Mouse (Mus musculus) stomach, embryonic 16.5 days (tissue): ENCODE measurements around the gene Esyt1. TPM values are rescaled to one million over a fixed set of nuclear protein-coding genes. Genes with fewer than 3 reads are reported as not detected.
A peak's percentile ranks its signal among the peaks of the same experiment; 100 is the strongest.
"Not testable (repeated sequence)": the region's sequence is repeated elsewhere in the genome, so short reads cannot be mapped to it uniquely, and the experiment has no call there.

Experiments used
- ATAC-seq: fragments of 200-750 bp; cut with Nextera tagmentation; 2 replicates; pipeline ENCODE4 v1.8.0; 2017; ENCODE audit warnings: moderate number of reproducible peaks, moderate TSS enrichment; ENCODE audit not compliant: insufficient read depth, low FRiP score
- H3K27ac ChIP-seq: fragments of 300-500 bp; sonication (generic); 2 replicates; pipeline ENCODE4 v1.5.1; 2014; ENCODE audit warnings: low read length
- H3K27me3 ChIP-seq: fragments of 300-500 bp; sonication (generic); 2 replicates; pipeline ENCODE4 v1.6.1; 2014; ENCODE audit warnings: low read length, control low read depth, mixed read lengths; ENCODE audit not compliant: control insufficient read depth, insufficient read depth
- H3K36me3 ChIP-seq: fragments of 300-500 bp; sonication (generic); 2 replicates; pipeline ENCODE4 v1.6.1; 2014; ENCODE audit warnings: low read length; ENCODE audit not compliant: control insufficient read depth, insufficient read depth
- H3K4me1 ChIP-seq: fragments of 300-500 bp; sonication (generic); 2 replicates; pipeline ENCODE4 v1.6.1; 2014; ENCODE audit warnings: low read length, control low read depth, mixed read lengths; ENCODE audit not compliant: control insufficient read depth, insufficient read depth
- H3K4me2 ChIP-seq: fragments of 300-500 bp; sonication (generic); 2 replicates; pipeline ENCODE4 v1.6.1; 2014; ENCODE audit warnings: low read depth, low read length, mixed read lengths
- H3K4me3 ChIP-seq: fragments of 300-500 bp; sonication (generic); replicated peaks from 2 replicates; pipeline ENCODE4 v1.5.1; 2014; ENCODE audit warnings: mild to moderate bottlenecking, low read length
- H3K9ac ChIP-seq: fragments of 300-500 bp; sonication (generic); 2 replicates; pipeline ENCODE4 v1.6.1; 2014; ENCODE audit warnings: low read length
- H3K9me3 ChIP-seq: fragments of 300-500 bp; sonication (generic); replicated peaks from 2 replicates; pipeline ENCODE4 v1.6.1; 2016; ENCODE audit warnings: low read length, control low read depth; ENCODE audit not compliant: control insufficient read depth
- WGBS: fragments of 180-500 bp; shearing (Covaris S2); extraction: QIAGEN DNeasy Blood & Tissue Kit; methylation state at CpG from one replicate; pipeline ENCODE4 v1.1.7; 2014; 5-methylcytosine and 5-hydroxymethylcytosine counted together
- polyA plus RNA-seq: library from polyadenylated mRNA; unstranded; fragments of >200 nt; fragmentation: Nextera tagmentation; extraction: Ambion mirVana; gene quantifications from 2 replicates; pipeline ENCODE4 v1.2.1, GENCODE M21; 2015

Esyt1 gene
- 32.9 TPM in 2 replicates for polyA plus RNA-seq

GRCm38 (mm10) chr10:128525671-128526308, at the start of gene Esyt1:
Esyt1 (minus strand) TSS chr10:128525871.
- under 1% methylated on average over 37 of the region's 37 CpGs for WGBS
- Histone ChIP-seq H3K36me3 (no peaks in the 10 kb centered on the region), H3K27me3 (no peaks in the 10 kb centered on the region), H3K4me2 (peak within 1 kb of the TSS; percentile 95), H3K9ac (peak within 1 kb of the TSS; percentile 93), H3K27ac (peak within 1 kb of the TSS; percentile 91), H3K4me1 (peaks cover 15% of the 10 kb centered on the region), H3K4me3 (peak within 1 kb of the TSS; percentile 84), H3K9me3 (no peaks in the 10 kb centered on the region)
- ATAC-seq: peak; percentile 98

GRCm38 (mm10) chr10:128575063-128575462, 49.4 kb upstream of the Esyt1 start:
- Histone ChIP-seq H3K9me3 (no peaks in the 10 kb centered on the region), H3K36me3 (0 out of 2 replicates have a peak, but pooled peaks cover 3% of the 10 kb centered on the region), H3K27ac (no peak overlapping the region), H3K27me3 (no peaks in the 10 kb centered on the region), H3K4me2 (no peak overlapping the region), H3K9ac (no peak overlapping the region), H3K4me1 (no peaks in the 10 kb centered on the region), H3K4me3 (no peak overlapping the region)
- ATAC-seq: no peak
- 91% methylated on average over 2 of the region's 2 CpGs for WGBS

- H3K9ac ChIP-seq: peak within 1 kb of the TSS; percentile 91
- peak; percentile 99 for ATAC-seq
- WGBS: under 1% methylated on average over 58 of the region's 58 CpGs
- H3K27ac ChIP-seq: peak within 1 kb of the TSS; percentile 94
- H3K27me3 ChIP-seq: no peaks in the 10 kb centered on the region
- H3K9me3 ChIP-seq: no peaks in the 10 kb centered on the region
- peak within 1 kb of the TSS; percentile 80 for H3K4me2 ChIP-seq
- peak within 1 kb of the TSS; percentile 82 for H3K4me3 ChIP-seq
- H3K4me1 ChIP-seq: peaks cover 11% of the 10 kb centered on the region; the same call in 1 of the 2 replicates
- peaks cover 9% of the 10 kb centered on the region; the same call in 1 of the 2 replicates for H3K36me3 ChIP-seq
Measured at GRCm38 (mm10) chr10:128565788-128566531, 40.3 kb upstream of the Esyt1 start, which contains the start of gene Pa2g4. Pa2g4 (minus strand) TSS chr10:128565987.

- H3K36me3 ChIP-seq: peaks cover 12% of the 10 kb centered on the region; the same call in 1 of the 2 replicates
- no peaks in the 10 kb centered on the region for H3K27me3 ChIP-seq
- ATAC-seq: 0 out of 2 replicates have a peak, but pooled peaks have one; percentile 3
- peak overlapping the region; percentile 80 for H3K4me2 ChIP-seq
- H3K4me1 ChIP-seq: peaks cover 11% of the 10 kb centered on the region; the same call in 1 of the 2 replicates
- under 1% methylated on average over 45 of the region's 46 CpGs for WGBS
- H3K9ac ChIP-seq: peak overlapping the region; percentile 91
- H3K4me3 ChIP-seq: peak overlapping the region; percentile 82
- H3K9me3 ChIP-seq: no peaks in the 10 kb centered on the region
- peak overlapping the region; percentile 91 for H3K27ac ChIP-seq
Measured at GRCm38 (mm10) chr10:128565206-128565787, 39.6 kb upstream of the Esyt1 start.

- peak overlapping the region; percentile 54 for H3K9ac ChIP-seq
- H3K4me2 ChIP-seq: peak overlapping the region; percentile 80; the same call in 1 of the 2 replicates
- no peaks in the 10 kb centered on the region for H3K9me3 ChIP-seq
- no peaks in the 10 kb centered on the region for H3K27me3 ChIP-seq
- H3K4me1 ChIP-seq: peaks cover 11% of the 10 kb centered on the region; the same call in 1 of the 2 replicates
- peak overlapping the region; percentile 5 for H3K4me3 ChIP-seq
- WGBS: 77% methylated on average over 6 of the region's 6 CpGs
- peaks cover 28% of the 10 kb centered on the region; the same call in 1 of the 2 replicates for H3K36me3 ChIP-seq
- ATAC-seq: no peak
- H3K27ac ChIP-seq: no peak overlapping the region
Measured at GRCm38 (mm10) chr10:128563544-128563943, 37.9 kb upstream of the Esyt1 start.

- H3K27me3 ChIP-seq: no peaks in the 10 kb centered on the region
- H3K4me1 ChIP-seq: no peaks in the 10 kb centered on the region
- WGBS: 87% methylated on average over 6 of the region's 6 CpGs
- H3K9me3 ChIP-seq: no peaks in the 10 kb centered on the region
- H3K9ac ChIP-seq: no peak overlapping the region
- H3K36me3 ChIP-seq: peaks cover 38% of the 10 kb centered on the region
- no peak overlapping the region for H3K4me3 ChIP-seq
- H3K27ac ChIP-seq: no peak overlapping the region
- H3K4me2 ChIP-seq: no peak overlapping the region
- no peak for ATAC-seq
Measured at GRCm38 (mm10) chr10:128556963-128557362, 31.3 kb upstream of the Esyt1 start.

- no peak for ATAC-seq
- Histone ChIP-seq H3K36me3 (peaks cover 34% of the 10 kb centered on the region), H3K27ac (no peak overlapping the region), H3K4me1 (no peaks in the 10 kb centered on the region), H3K9ac (no peak overlapping the region), H3K4me2 (no peak overlapping the region), H3K27me3 (no peaks in the 10 kb centered on the region), H3K4me3 (no peak overlapping the region), H3K9me3 (no peaks in the 10 kb centered on the region)
Measured at GRCm38 (mm10) chr10:128556286-128556685, 30.6 kb upstream of the Esyt1 start.

- not testable (repeated sequence) for H3K4me2 ChIP-seq, H3K9ac ChIP-seq, H3K4me3 ChIP-seq, ATAC-seq, H3K27ac ChIP-seq, H3K9me3 ChIP-seq, H3K27me3 ChIP-seq, H3K4me1 ChIP-seq
- H3K36me3 ChIP-seq: peaks cover 31% of the 10 kb centered on the region
- WGBS: 76% methylated on average over 1 of the region's 1 CpGs
Measured at GRCm38 (mm10) chr10:128555567-128555966, 29.9 kb upstream of the Esyt1 start.
